Mouse (Mus musculus) liver, adult 2 months (tissue): ENCODE measurements around the gene Fbxl13. TPM values are rescaled to one million over a fixed set of nuclear protein-coding genes. Genes with fewer than 3 reads are reported as not detected.

Experiments used
- DNase-seq: peaks from one replicate; pipeline ENCODE4 v3.0.0-alpha.2; 2011; ENCODE audit warnings: low read depth, low spot score; ENCODE audit errors: extremely low read depth
- H3K27ac ChIP-seq: fragments of 200-500 bp; replicated peaks from 2 replicates; pipeline ENCODE4 v1.5.1; 2012; ENCODE audit warnings: low read depth, mild to moderate bottlenecking, control low read depth, inconsistent platforms, low read length; ENCODE audit not compliant: insufficient read depth
- H3K27me3 ChIP-seq: fragments of 200-500 bp; 2 replicates; pipeline ENCODE4 v1.6.1; 2012; ENCODE audit warnings: mild to moderate bottlenecking, moderate library complexity, low read length, inconsistent platforms; ENCODE audit not compliant: control insufficient read depth, insufficient read depth
- H3K36me3 ChIP-seq: fragments of 200-500 bp; 2 replicates; pipeline ENCODE4 v1.6.1; 2012; ENCODE audit warnings: low read length, inconsistent platforms; ENCODE audit not compliant: control insufficient read depth, insufficient read depth
- H3K4me1 ChIP-seq: fragments of 200-500 bp; 2 replicates; pipeline ENCODE4 v1.6.1; 2011; ENCODE audit warnings: low read length; ENCODE audit not compliant: control insufficient read depth, insufficient read depth
- H3K4me3 ChIP-seq: fragments of 200-500 bp; 2 replicates; pipeline ENCODE4 v1.5.1; 2011; ENCODE audit warnings: low read depth, mild to moderate bottlenecking, control low read depth, low read length, moderate library complexity; ENCODE audit not compliant: insufficient read depth
- H3K79me2 ChIP-seq: fragments of 200-500 bp; 2 replicates; pipeline ENCODE4 v1.6.1; 2012; ENCODE audit warnings: inconsistent platforms, mild to moderate bottlenecking, low read length, moderate library complexity; ENCODE audit not compliant: control insufficient read depth, insufficient read depth
- H3K9ac ChIP-seq: fragments of 200-500 bp; 2 replicates; pipeline ENCODE4 v1.6.1; 2012; ENCODE audit warnings: low read depth, mild to moderate bottlenecking, control low read depth, inconsistent platforms, low read length
- CTCF ChIP-seq: fragments of 200-500 bp; IDR thresholded peaks from 2 replicates; pipeline ENCODE4 v1.5.1; 2011; ENCODE audit warnings: low read depth, low read length, control low read depth
- POLR2A ChIP-seq: fragments of 200-500 bp; IDR thresholded peaks from 2 replicates; pipeline ENCODE4 v1.6.1; 2011; ENCODE audit warnings: low read length, control low read depth; ENCODE audit not compliant: insufficient read depth; ENCODE audit errors: extremely low read depth
- WGBS: fragments of 180-500 bp; shearing (Covaris S2); methylation state at CpG from one replicate; pipeline ENCODE4 v1.1.7; 2018; 5-methylcytosine and 5-hydroxymethylcytosine counted together
- polyA plus RNA-seq: library from polyadenylated mRNA; depleted of rRNA; stranded (reverse); fragments of >200 nt; gene quantifications from 2 replicates; pipeline ENCODE4 v1.2.3, GENCODE M21; 2012; rRNA removed
- total RNA-seq: library from RNA; depleted of rRNA; stranded (reverse); fragments of >200 nt; gene quantifications from 2 replicates; pipeline ENCODE4 v1.2.3, GENCODE M21; 2014; rRNA removed

Gene Fbxl13
- total and polyA plus RNA-seq, 2 experiments = under 0.01 TPM; not detected in 1

DNA sequence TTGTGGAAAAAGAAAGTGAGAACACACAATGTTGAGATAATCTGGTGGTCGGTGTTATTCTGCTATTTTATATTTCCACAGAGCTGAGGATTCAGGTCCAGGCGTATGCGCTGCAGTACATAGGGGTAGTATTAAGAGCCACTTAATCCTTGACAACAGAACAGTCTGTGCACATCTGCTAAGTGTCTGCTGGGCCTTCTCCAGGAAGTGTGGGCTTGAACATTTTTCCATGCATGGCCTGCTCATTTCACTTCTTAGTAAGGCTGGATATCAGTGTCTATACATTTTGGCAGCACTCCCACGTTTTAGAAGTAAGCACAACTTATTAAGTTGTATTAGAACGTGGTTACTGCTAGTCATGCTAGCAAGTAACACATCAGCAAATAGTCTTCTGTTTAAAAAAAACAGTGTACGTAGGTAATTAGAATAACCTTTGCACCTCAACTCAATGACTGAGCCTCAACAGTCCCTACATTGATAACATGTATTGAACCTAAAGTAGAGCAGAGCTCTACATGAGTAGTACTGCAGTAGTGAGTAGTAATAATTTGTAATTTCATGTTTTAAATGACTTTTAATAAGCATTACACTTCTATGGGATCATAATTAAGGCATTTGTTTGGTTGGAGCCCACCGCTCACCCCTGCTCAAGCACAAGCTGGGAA, 205.9 kb downstream of the Fbxl13 start:
- Histone ChIP-seq H3K79me2 (no peaks in the 10 kb centered on the region), H3K36me3 (no peaks in the 10 kb centered on the region; the same call in 1 of the 2 replicates), H3K27me3 (no peaks in the 10 kb centered on the region), H3K27ac (no peak overlapping the region), H3K4me3 (no peak overlapping the region), H3K4me1 (no peaks in the 10 kb centered on the region), H3K9ac (no peak overlapping the region)
- TF ChIP-seq POLR2A = no peak
- WGBS = 77% methylated on average over 7 of the region's 7 CpGs
- DNase-seq = no peak

DNA sequence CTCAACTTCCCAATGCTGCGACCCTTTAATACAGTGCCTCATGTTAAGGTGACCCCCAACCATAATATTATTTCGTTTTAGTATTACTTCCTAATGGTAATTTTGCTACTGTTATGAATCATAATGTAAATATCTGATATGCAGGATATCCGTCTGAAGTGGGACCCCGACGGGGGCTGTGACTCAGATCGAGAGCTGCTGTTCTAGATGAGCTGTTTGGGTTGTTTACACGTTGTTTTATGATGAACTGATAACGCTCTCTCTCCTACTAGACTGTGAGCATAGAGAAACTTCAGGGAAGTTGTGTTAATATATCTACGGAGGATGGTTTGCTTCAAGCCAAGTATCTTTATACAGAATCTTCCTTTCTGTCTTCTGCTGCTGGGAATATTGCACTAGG, 207.0 kb downstream of the Fbxl13 start:
- TF ChIP-seq POLR2A = no peak
- TF ChIP-seq CTCF = no peak
- WGBS = 91% methylated on average over 9 of the region's 9 CpGs
- no peak for DNase-seq
- H3K79me2 ChIP-seq = no peaks in the 10 kb centered on the region; the same call in 1 of the 2 replicates
- H3K4me1 ChIP-seq = no peaks in the 10 kb centered on the region
- H3K27ac ChIP-seq = no peak overlapping the region
- no peaks in the 10 kb centered on the region for H3K27me3 ChIP-seq
- no peak overlapping the region for H3K9ac ChIP-seq
- no peak overlapping the region for H3K4me3 ChIP-seq
- H3K36me3 ChIP-seq = peaks cover 5% of the 10 kb centered on the region; the same call in 1 of the 2 replicates

DNA sequence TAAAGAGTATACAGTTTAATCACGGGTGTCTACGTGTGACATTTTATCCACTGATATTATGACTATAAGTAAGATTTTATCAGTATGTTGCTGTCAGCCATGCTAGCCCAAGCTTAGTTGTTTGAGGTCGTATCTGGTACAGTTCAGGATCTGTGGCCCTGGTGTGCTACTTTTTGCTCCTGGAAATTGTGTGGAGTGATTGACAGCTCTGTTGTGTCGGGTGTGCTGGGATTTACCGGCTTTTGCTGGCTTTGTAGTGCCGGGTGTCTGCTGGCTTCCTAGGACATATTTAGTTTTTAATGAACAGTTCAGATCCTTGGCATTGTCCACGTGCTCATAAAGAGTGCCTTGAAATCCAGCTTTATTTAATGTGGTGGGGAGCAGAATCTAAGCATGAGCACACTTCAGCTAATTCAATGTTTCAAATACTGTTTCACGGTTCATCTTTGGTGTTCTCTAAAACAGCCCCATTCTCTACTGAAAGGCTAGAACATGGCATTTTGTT, 208.9 kb downstream of the Fbxl13 start:
- peaks cover 5% of the 10 kb centered on the region; the same call in 1 of the 2 replicates for H3K36me3 ChIP-seq
- no peak overlapping the region for H3K4me3 ChIP-seq
- H3K4me1 ChIP-seq = no peaks in the 10 kb centered on the region
- H3K27me3 ChIP-seq = no peaks in the 10 kb centered on the region
- no peaks in the 10 kb centered on the region; the same call in 1 of the 2 replicates for H3K79me2 ChIP-seq
- no peak for DNase-seq
- no peak overlapping the region for H3K27ac ChIP-seq
- no peak overlapping the region for H3K9ac ChIP-seq
- no peak for TF ChIP-seq POLR2A
- TF ChIP-seq CTCF = no peak
- WGBS = 93% methylated on average over 8 of the region's 8 CpGs

DNA sequence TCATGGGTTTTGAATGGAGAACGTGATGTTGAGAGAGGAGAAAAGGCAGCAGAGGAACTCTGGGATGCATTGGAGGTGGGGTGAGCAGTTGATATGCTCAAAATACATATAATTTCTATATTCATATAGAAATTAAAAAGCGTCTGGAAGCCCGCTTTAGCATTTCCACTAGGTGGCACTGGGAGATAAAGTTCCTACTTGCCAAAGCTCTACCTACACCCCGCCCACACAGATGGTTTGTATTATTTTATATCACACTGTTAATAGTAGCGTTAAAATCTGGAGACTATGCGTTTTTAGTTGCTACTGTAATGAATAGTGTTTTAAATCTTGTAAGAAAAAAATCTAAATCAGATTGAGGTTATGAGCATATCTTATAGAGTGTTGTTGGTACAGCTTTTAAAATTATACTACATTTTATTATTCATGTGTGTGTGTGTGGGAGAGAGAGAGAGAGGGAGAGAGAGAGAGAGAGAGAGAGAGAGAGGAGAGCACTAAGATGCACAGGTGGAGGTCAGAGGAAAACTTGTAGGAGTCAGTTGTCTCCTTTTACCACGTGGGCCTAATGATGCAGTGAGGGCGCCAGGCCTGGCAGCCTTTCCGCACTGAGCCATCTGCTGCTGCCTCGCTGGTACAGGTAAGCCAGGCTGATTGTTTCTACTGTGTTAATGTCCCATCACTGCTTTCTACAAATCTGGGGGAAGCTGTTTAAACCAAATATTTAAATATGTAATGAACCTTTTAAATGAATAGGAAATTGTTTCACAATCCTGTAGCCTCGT, 211.1 kb downstream of the Fbxl13 start:
- WGBS = 83% methylated on average over 11 of the region's 11 CpGs
- H3K27ac ChIP-seq = no peak overlapping the region
- DNase-seq = no peak
- TF ChIP-seq CTCF (no peak), POLR2A (no peak)
- no peaks in the 10 kb centered on the region for H3K27me3 ChIP-seq
- H3K36me3 ChIP-seq = peaks cover 7% of the 10 kb centered on the region; the same call in 1 of the 2 replicates
- H3K4me1 ChIP-seq = no peaks in the 10 kb centered on the region
- no peak overlapping the region for H3K9ac ChIP-seq
- no peaks in the 10 kb centered on the region; the same call in 1 of the 2 replicates for H3K79me2 ChIP-seq
- H3K4me3 ChIP-seq = no peak overlapping the region

Other genes with a start within 250 kb of the Fbxl13 start
- gene Ccdc146, start 221.0 kb downstream of the Fbxl13 start, total RNA-seq = not detected in 2 replicates
- gene Ccdc146, start 221.0 kb downstream of the Fbxl13 start, polyA plus RNA-seq = not detected in 2 replicates
- 7.1 and 9.8 TPM in 2 replicates for gene Fam185a, start 220.7 kb downstream of the Fbxl13 start, total RNA-seq
- gene Fam185a, start 220.7 kb downstream of the Fbxl13 start, polyA plus RNA-seq = 1.7 and 1.8 TPM in 2 replicates
- 0.13 and 0.37 TPM in 2 replicates for gene Lrrc17, start 102.1 kb downstream of the Fbxl13 start, total RNA-seq
- gene Lrrc17, start 102.1 kb downstream of the Fbxl13 start, polyA plus RNA-seq = 0.05 and 0.10 TPM in 2 replicates
- 9.3 and 10.5 TPM in 2 replicates for gene Armc10, start 179 bp upstream of the Fbxl13 start, total RNA-seq
- 14.6 and 28.3 TPM in 2 replicates for gene Armc10, start 179 bp upstream of the Fbxl13 start, polyA plus RNA-seq
- gene Napepld, start 55.8 kb upstream of the Fbxl13 start, total RNA-seq = 0.83 and 0.87 TPM in 2 replicates
- 0.37 and 0.40 TPM in 2 replicates for gene Napepld, start 55.8 kb upstream of the Fbxl13 start, polyA plus RNA-seq
- gene Pmpcb, start 91.5 kb upstream of the Fbxl13 start, total RNA-seq = 160 and 167 TPM in 2 replicates
- gene Pmpcb, start 91.5 kb upstream of the Fbxl13 start, polyA plus RNA-seq = 63.4 and 71.6 TPM in 2 replicates
- 8.7 and 10.6 TPM in 2 replicates for gene Dnajc2, start 139.6 kb upstream of the Fbxl13 start, total RNA-seq
- gene Dnajc2, start 139.6 kb upstream of the Fbxl13 start, polyA plus RNA-seq = 4.9 and 7.0 TPM in 2 replicates
- 48.0 and 50.0 TPM in 2 replicates for gene Psmc2, start 139.6 kb upstream of the Fbxl13 start, total RNA-seq
- 30.3 and 31.3 TPM in 2 replicates for gene Psmc2, start 139.6 kb upstream of the Fbxl13 start, polyA plus RNA-seq
- not detected in 2 replicates for gene Slc26a5, start 220.0 kb upstream of the Fbxl13 start, total RNA-seq
- gene Slc26a5, start 220.0 kb upstream of the Fbxl13 start, polyA plus RNA-seq = not detected in 2 replicates